Mouse (Mus musculus): ENCODE results near the gene Cacnb1. TPM values are rescaled to one million over a fixed set of nuclear protein-coding genes. Genes with fewer than 3 reads are reported as not detected.

Gene Cacnb1
- polyA plus RNA-seq, 1 experiment = 7.6 TPM

DNA sequence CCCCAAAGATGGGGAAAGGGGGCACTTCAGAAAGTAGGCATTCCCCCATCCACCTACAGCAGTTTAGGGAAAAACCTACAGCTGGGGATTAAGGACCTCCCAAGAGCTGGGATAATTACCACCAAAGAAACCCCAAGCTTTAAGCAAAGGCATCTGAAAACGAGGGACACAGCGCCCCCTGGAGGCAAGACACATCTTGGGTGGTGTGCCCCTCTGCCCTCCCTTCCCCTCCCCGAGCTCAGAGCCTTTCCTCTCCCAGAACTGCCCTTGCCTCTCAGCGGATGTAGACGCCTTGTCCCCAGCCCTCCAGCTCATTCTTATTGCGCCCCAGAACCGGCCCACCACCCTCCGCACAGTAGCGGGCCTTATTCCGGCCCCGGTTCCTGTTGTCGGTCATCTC, 20.2 kb downstream of the Cacnb1 start:
- Histone ChIP-seq H3K27ac (ENCODE audit: insufficient read depth, low read depth, low read length) (no peak overlapping the region), H3K27me3 (replicated peaks; ENCODE audit: control insufficient read depth, insufficient read depth, low read length) (no peaks in the 10 kb centered on the region), H3K36me3 (ENCODE audit: control insufficient read depth, insufficient read depth, low read length) (no peaks in the 10 kb centered on the region), H3K4me1 (ENCODE audit: control insufficient read depth, insufficient read depth, low read length) (no peaks in the 10 kb centered on the region), H3K4me3 (ENCODE audit: insufficient read depth, low read depth, low read length) (no peak overlapping the region)
- DNase-seq = peak; percentile 58
- TF ChIP-seq CTCF (conservative IDR thresholded peaks at IDR 0.05; ENCODE audit: insufficient read depth, insufficient read length, low read depth, low read length) (peak; percentile 79), POLR2A (IDR thresholded peaks at IDR 0.05; ENCODE audit: low read depth, low read length) (no peak)
- WGBS = 49% methylated on average over 12 of the region's 12 CpGs

DNA sequence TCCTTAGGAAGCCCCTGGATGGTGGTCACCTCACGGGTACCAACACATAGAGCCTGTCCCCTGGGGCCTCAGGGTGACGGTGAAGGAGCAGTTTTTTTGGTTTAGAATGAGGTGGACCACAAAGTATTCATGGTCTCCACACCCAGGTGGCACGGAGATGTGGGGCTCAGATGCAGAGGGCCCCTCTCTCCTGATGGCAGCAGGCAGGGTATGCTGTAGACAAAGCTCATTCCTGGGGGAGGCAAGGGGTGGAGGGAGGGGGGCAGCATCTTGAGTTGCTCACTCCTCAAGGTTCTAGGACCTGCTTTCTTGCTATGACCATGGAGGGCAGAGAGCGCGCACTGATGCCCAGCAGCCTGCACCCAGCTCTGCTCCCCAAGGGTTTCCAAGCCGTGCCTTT, 20.8 kb downstream of the Cacnb1 start:
- Histone ChIP-seq H3K4me1 (ENCODE audit: control insufficient read depth, insufficient read depth, low read length) (no peaks in the 10 kb centered on the region), H3K36me3 (ENCODE audit: control insufficient read depth, insufficient read depth, low read length) (no peaks in the 10 kb centered on the region), H3K4me3 (ENCODE audit: insufficient read depth, low read depth, low read length) (no peak overlapping the region), H3K27me3 (replicated peaks; ENCODE audit: control insufficient read depth, insufficient read depth, low read length) (no peaks in the 10 kb centered on the region), H3K27ac (ENCODE audit: insufficient read depth, low read depth, low read length) (no peak overlapping the region)
- DNase-seq = no peak
- 81% methylated on average over 6 of the region's 6 CpGs for WGBS
- TF ChIP-seq CTCF (conservative IDR thresholded peaks at IDR 0.05; ENCODE audit: insufficient read depth, insufficient read length, low read depth, low read length) (no peak), POLR2A (IDR thresholded peaks at IDR 0.05; ENCODE audit: low read depth, low read length) (no peak)

DNA sequence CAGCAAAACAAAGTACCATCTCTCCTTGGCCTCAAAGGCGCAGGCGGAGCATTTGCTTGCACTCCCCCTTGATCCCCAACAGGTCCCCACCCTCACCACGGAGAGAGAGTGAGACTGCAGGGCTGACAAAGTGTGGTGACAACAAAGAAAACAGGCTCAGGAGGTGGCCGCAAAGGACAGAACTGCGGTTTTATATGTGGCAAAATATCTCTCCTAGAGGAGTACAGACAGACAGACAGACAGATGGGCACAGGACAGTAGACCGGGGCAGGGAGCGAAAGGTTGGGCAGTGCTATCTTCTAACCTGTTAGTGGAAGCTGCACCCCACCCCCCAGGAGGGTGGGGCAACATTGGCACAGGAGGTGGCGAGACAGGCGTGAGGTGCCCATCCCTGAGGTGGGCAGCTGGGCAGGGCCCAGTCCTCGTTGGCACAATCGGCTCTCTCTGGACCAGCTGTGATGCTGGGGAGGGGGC, 21.4 kb downstream of the Cacnb1 start:
- DNase-seq = no peak
- H3K36me3 ChIP-seq (ENCODE audit: control insufficient read depth, insufficient read depth, low read length) = no peaks in the 10 kb centered on the region
- no peaks in the 10 kb centered on the region for H3K4me1 ChIP-seq (ENCODE audit: control insufficient read depth, insufficient read depth, low read length)
- 48% methylated on average over 11 of the region's 11 CpGs for WGBS
- TF ChIP-seq CTCF (conservative IDR thresholded peaks at IDR 0.05; ENCODE audit: insufficient read depth, insufficient read length, low read depth, low read length) (no peak), POLR2A (IDR thresholded peaks at IDR 0.05; ENCODE audit: low read depth, low read length) (no peak)
- no peak overlapping the region for H3K4me3 ChIP-seq (ENCODE audit: insufficient read depth, low read depth, low read length)
- no peaks in the 10 kb centered on the region for H3K27me3 ChIP-seq (replicated peaks; ENCODE audit: control insufficient read depth, insufficient read depth, low read length)
- H3K27ac ChIP-seq (ENCODE audit: insufficient read depth, low read depth, low read length) = no peak overlapping the region

DNA sequence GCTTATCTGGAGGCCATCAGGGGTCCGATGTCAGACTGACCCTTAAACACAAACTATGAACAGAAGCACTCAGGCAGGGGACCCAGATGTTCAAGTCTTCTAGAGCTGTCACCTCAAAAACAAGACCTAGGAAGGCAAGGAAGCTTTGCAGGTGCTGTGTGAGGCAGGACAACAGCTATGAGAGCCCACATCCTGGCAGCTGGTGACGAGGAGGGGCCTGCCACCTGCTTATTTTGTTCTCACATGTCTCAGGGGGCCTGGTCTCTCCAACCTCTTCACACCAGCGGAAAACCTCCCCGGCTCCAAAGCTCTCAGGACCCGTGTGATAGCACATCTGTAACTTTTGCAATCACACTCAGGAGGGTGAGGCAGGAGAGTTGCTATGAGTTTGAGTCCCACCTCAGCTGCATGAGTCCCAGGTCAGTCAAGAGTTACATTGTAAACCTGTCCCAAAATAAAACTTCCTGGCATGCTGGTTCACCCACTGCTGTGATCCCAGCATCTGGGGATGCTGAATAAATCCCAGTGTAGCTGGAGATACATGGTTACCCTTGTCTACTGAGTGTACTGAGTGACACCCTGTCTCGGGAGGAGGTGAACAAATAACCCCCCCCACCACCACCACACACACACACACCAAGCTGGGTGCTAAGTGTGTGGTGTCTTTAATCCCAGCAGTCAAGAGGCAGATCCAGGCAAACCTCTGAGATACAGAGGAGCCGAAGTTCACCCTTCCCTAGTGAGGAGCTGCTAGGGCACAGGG, 22.3 kb downstream of the Cacnb1 start:
- WGBS = 30% methylated on average over 7 of the region's 7 CpGs
- no peaks in the 10 kb centered on the region for H3K36me3 ChIP-seq (ENCODE audit: control insufficient read depth, insufficient read depth, low read length)
- DNase-seq = no peak
- no peak overlapping the region for H3K4me3 ChIP-seq (ENCODE audit: insufficient read depth, low read depth, low read length)
- no peaks in the 10 kb centered on the region for H3K27me3 ChIP-seq (replicated peaks; ENCODE audit: control insufficient read depth, insufficient read depth, low read length)
- TF ChIP-seq POLR2A (IDR thresholded peaks at IDR 0.05; ENCODE audit: low read depth, low read length) = no peak
- no peak for TF ChIP-seq CTCF (conservative IDR thresholded peaks at IDR 0.05; ENCODE audit: insufficient read depth, insufficient read length, low read depth, low read length)
- H3K4me1 ChIP-seq (ENCODE audit: control insufficient read depth, insufficient read depth, low read length) = no peaks in the 10 kb centered on the region
- no peak overlapping the region for H3K27ac ChIP-seq (ENCODE audit: insufficient read depth, low read depth, low read length)

DNA sequence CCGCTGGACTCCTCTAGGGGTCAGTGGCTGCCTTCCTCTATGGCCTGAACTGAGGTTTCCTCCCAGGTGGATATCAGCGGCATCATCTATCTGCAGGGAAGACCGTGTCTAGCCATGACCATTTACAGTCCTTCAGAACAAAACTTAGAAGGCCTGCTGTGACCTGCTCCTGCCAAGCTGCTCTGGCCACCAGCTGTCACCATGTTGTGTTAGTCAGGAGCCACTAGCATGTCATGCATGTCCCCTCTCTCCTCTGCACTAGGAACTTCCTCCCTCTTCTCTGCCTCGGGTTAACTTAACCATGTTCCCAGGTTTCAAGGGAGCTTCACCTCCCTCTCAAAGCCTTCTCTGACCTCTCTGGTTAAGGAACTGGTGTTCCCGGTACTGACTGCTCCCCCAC, 23.1 kb downstream of the Cacnb1 start:
- no peak for DNase-seq
- Histone ChIP-seq H3K4me3 (ENCODE audit: insufficient read depth, low read depth, low read length) (no peak overlapping the region), H3K27me3 (replicated peaks; ENCODE audit: control insufficient read depth, insufficient read depth, low read length) (no peaks in the 10 kb centered on the region), H3K4me1 (ENCODE audit: control insufficient read depth, insufficient read depth, low read length) (no peaks in the 10 kb centered on the region), H3K27ac (ENCODE audit: insufficient read depth, low read depth, low read length) (no peak overlapping the region), H3K36me3 (ENCODE audit: control insufficient read depth, insufficient read depth, low read length) (no peaks in the 10 kb centered on the region)
- TF ChIP-seq CTCF (conservative IDR thresholded peaks at IDR 0.05; ENCODE audit: insufficient read depth, insufficient read length, low read depth, low read length) (no peak), POLR2A (IDR thresholded peaks at IDR 0.05; ENCODE audit: low read depth, low read length) (no peak)
- WGBS = 24% methylated on average over 5 of the region's 5 CpGs

DNA sequence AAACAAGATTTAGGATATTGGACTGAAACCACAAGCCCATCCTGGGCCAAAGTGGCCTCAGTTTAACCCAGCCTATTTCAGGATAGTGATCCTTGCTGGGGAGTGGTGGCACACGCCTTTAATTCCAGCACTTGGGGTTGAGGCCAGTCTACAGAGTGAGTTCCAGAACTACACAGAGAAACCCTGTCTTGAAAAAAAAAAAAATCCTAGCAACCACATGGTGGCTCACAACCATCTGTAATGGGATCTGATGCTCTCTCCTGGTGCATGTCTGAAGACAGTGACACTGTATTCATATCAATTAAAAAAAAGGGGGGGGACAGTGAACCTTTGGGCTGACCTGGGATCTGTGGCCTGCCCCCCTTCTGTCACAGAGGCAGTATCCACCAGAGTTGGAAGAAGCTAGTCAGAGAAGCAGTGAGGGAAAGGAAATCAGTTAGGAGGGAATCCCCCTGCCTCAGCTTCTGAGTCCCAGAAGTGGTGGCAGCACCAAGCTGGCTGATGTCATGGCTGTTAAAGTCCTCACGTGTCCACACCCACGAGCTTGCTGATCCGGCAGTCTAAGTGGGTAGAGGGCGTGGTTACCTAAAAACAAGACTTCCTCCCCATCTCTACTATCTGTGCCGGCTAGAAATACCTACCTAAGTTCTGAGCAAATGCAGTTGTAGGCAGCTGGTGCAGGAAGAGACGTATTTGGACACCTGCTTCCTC, 23.8 kb downstream of the Cacnb1 start:
- WGBS = 43% methylated on average over 7 of the region's 7 CpGs
- H3K27me3 ChIP-seq (replicated peaks; ENCODE audit: control insufficient read depth, insufficient read depth, low read length) = no peaks in the 10 kb centered on the region
- no peak overlapping the region for H3K27ac ChIP-seq (ENCODE audit: insufficient read depth, low read depth, low read length)
- no peaks in the 10 kb centered on the region for H3K36me3 ChIP-seq (ENCODE audit: control insufficient read depth, insufficient read depth, low read length)
- TF ChIP-seq CTCF (conservative IDR thresholded peaks at IDR 0.05; ENCODE audit: insufficient read depth, insufficient read length, low read depth, low read length) (no peak), POLR2A (IDR thresholded peaks at IDR 0.05; ENCODE audit: low read depth, low read length) (no peak)
- H3K4me3 ChIP-seq (ENCODE audit: insufficient read depth, low read depth, low read length) = no peak overlapping the region
- DNase-seq = no peak
- H3K4me1 ChIP-seq (ENCODE audit: control insufficient read depth, insufficient read depth, low read length) = no peaks in the 10 kb centered on the region

DNA sequence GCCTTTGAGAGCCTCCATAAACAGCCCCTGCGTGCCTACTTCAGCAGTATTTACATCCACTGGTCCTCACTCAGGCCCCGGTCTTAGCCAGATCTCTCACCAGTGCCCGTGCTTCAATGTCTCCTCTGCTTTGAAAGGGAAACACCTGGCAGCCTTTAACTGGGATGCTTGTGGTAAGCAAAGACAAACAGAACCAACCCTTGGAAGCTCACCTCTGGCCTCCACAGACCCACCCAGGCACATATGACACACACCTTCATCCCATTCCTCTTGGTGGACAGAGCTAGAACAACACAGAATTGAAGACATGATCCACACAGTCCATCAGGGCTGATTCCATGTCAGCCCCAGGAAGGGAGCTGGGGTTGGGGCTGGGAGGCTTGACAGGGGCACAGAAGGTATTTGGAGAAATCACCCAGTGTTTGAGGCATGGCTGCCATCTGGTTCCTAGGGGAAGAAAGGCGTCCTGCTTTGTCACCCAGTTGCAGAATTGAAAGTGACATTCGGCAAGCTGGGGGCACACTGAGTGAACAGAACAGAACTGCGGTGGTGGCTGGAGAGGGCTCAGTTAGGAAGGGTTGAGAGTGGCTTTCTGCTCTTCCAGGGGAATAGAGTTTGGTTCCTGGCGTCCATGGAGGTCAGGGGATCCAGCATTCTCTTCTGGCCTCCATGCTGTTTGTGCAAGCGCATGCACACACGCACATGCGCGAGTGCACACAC, 24.6 kb downstream of the Cacnb1 start:
- TF ChIP-seq POLR2A (IDR thresholded peaks at IDR 0.05; ENCODE audit: low read depth, low read length) = no peak
- no peak overlapping the region for H3K27ac ChIP-seq (ENCODE audit: insufficient read depth, low read depth, low read length)
- H3K4me1 ChIP-seq (ENCODE audit: control insufficient read depth, insufficient read depth, low read length) = no peaks in the 10 kb centered on the region
- H3K27me3 ChIP-seq (replicated peaks; ENCODE audit: control insufficient read depth, insufficient read depth, low read length) = no peaks in the 10 kb centered on the region
- DNase-seq = no peak
- WGBS = 87% methylated on average over 11 of the region's 11 CpGs
- no peaks in the 10 kb centered on the region for H3K36me3 ChIP-seq (ENCODE audit: control insufficient read depth, insufficient read depth, low read length)
- H3K4me3 ChIP-seq (ENCODE audit: insufficient read depth, low read depth, low read length) = no peak overlapping the region

All from kidney, adult 2 months (tissue).